ENCODE assay signal across 23 mouse cellular contexts in the genomic region with DNA sequence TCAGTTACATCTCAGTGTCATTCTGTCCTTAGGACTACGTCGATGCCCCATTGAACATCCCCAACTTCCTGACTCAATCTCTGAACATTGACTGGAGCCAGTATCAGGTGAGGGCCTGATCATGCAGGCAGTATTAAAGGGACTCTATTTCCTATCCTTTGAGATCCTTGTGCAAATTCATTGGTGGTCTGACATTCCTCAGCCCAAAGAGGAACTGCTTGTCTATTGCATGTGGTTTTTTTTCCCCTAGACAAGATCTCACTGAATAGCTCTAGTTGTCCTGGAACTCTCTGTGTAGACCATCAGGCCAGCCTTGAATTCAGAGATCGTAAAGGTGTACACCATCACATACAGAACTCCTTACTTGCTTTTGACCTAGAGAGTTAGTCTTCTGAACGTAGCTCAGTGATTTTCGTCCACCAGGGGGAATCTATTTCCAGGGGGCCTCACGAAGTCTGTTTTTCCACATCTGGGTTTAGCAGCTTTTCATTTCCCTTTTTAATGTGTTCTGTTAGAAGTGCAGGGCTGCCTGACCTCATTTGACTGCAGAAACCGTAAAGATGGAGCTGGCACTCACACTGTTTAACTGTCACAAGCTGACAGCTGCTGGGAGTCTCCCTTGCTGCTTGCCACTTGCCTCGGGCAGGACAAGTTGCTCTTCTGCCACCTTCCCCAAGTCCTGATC. TPM values are rescaled to one million over a fixed set of nuclear protein-coding genes. Genes with fewer than 3 reads are reported as not detected.
DNase-seq lines count a peak whose midpoint lies in the region; ATAC-seq and TF ChIP-seq lines count a peak whose summit lies in the region.
"Had no signal": no experiment of that assay in that cellular context is flagged by ENCODE, and none has a peak within 500 bp of the region (broad histone marks: within the 10 kb centered on the region; RNA-seq: fewer than 3 reads in every experiment).

No protein-coding gene starts in this region.

- no peak overlapping the region for H3K27ac ChIP-seq in hindbrain, embryonic 13.5 days
- no peak overlapping the region for H3K27ac ChIP-seq in hindbrain, embryonic 10.5 days
- peak overlapping the region; percentile 12; the same call in 1 of the 2 replicates for H3K27ac ChIP-seq in spleen, adult 2 months (ENCODE audit: insufficient read depth, low read length)
- peak overlapping the region; percentile 18; the same call in 1 of the 2 replicates for H3K27ac ChIP-seq in ES-E14 (ENCODE audit: insufficient read depth, low read depth, low read length, poor library complexity, severe bottlenecking)
- H3K27ac ChIP-seq: hindbrain, embryonic 15.5 days; lung, embryonic 15.5 days; macrophage; midbrain, embryonic 12.5 days; neural tube, embryonic 15.5 days had no signal

- ATAC-seq in hindbrain, embryonic 13.5 days (ENCODE audit: low FRiP score) = no peak
- peak; percentile 75 for ATAC-seq in common myeloid progenitor, adult 5-6 weeks (replicated peaks; ENCODE audit: low read depth, poor library complexity, severe bottlenecking)

- H3K4me2 ChIP-seq in hindbrain, embryonic 13.5 days = no peak overlapping the region
- H3K4me2 ChIP-seq: hindbrain, embryonic 15.5 days; lung, embryonic 15.5 days; midbrain, embryonic 12.5 days; neural tube, embryonic 15.5 days had no signal

- TF ChIP-seq POLR2A in spleen, adult 2 months (IDR thresholded peaks at IDR 0.05; ENCODE audit: low read depth, low read length) = no peak

- WGBS in hindbrain, embryonic 13.5 days = 90% methylated on average over 8 of the region's 8 CpGs
- WGBS in hindbrain, embryonic 10.5 days = 90% methylated on average over 8 of the region's 8 CpGs
- 50% methylated on average over 8 of the region's 8 CpGs for WGBS in spleen, adult 2 months

- DNase-seq in hindbrain, embryonic 10.5 days (ENCODE audit: low spot score) = no peak
- no peak for DNase-seq in spleen, adult 2 months (ENCODE audit: low read depth in 1 of 2, low spot score in 2 of 2)
- DNase-seq in spleen, postnatal 4 days (ENCODE audit: low spot score in 2 of 2) = no peak
- DNase-seq in ES-E14 (ENCODE audit: low read depth, low spot score) = no peak
- no peak for DNase-seq in ovary, adult 18-20 months (ENCODE audit: low spot score)
- no peak for DNase-seq in urinary bladder, postnatal 25 days (ENCODE audit: low spot score)
- DNase-seq: adrenal gland, postnatal 36 days; gastrocnemius, postnatal 10 days; heart, postnatal 10 days; kidney, adult 18-20 months; kidney, postnatal 25 days; left cerebral cortex, postnatal 4 days; retina, postnatal 1 day; thymus, postnatal 36 days had no signal

- peaks cover 95% of the 10 kb centered on the region for H3K36me3 ChIP-seq in hindbrain, embryonic 13.5 days
- peaks cover 97% of the 10 kb centered on the region for H3K36me3 ChIP-seq in hindbrain, embryonic 10.5 days
- H3K36me3 ChIP-seq in spleen, adult 2 months (ENCODE audit: control insufficient read depth, insufficient read depth, low read length) = peaks cover 68% of the 10 kb centered on the region
- peaks cover 36% of the 10 kb centered on the region for H3K36me3 ChIP-seq in ES-E14 (ENCODE audit: control insufficient read depth, insufficient read depth, low read length, poor library complexity, severe bottlenecking)

- H3K4me3 ChIP-seq in hindbrain, embryonic 13.5 days = no peak overlapping the region
- no peak overlapping the region for H3K4me3 ChIP-seq in hindbrain, embryonic 10.5 days
- no peak overlapping the region for H3K4me3 ChIP-seq in spleen, adult 2 months (ENCODE audit: extremely low read depth, insufficient read depth, insufficient read length)
- no peak overlapping the region for H3K4me3 ChIP-seq in ES-E14 (ENCODE audit: insufficient read depth in 1 of 2, low read depth in 1 of 2, low read length in 2 of 2, poor library complexity in 1 of 2, severe bottlenecking in 1 of 2)
- H3K4me3 ChIP-seq: hindbrain, embryonic 15.5 days; lung, embryonic 15.5 days; midbrain, embryonic 12.5 days; myocyte; neural tube, embryonic 15.5 days had no signal

- no peaks in the 10 kb centered on the region for H3K9me3 ChIP-seq in hindbrain, embryonic 13.5 days
- H3K9me3 ChIP-seq in hindbrain, embryonic 10.5 days = no peaks in the 10 kb centered on the region
- H3K9me3 ChIP-seq in ES-E14 (ENCODE audit: control insufficient read depth, insufficient read depth, low read depth, low read length) = no peaks in the 10 kb centered on the region
- H3K9me3 ChIP-seq: hindbrain, embryonic 15.5 days; lung, embryonic 15.5 days; midbrain, embryonic 12.5 days; neural tube, embryonic 15.5 days had no signal

- in situ Hi-C loops in ES-E14 (cut with MboI; ENCODE audit: low sequenced_read_pairs in 2 of 2, unreplicated experiment in 2 of 2) = no loop called here

- H3K4me1 ChIP-seq in hindbrain, embryonic 13.5 days (replicated peaks) = no peaks in the 10 kb centered on the region
- no peaks in the 10 kb centered on the region for H3K4me1 ChIP-seq in hindbrain, embryonic 10.5 days (replicated peaks)
- no peaks in the 10 kb centered on the region for H3K4me1 ChIP-seq in spleen, adult 2 months (ENCODE audit: control insufficient read depth, insufficient read depth, insufficient read length)
- H3K4me1 ChIP-seq in ES-E14 (ENCODE audit: control insufficient read depth in 2 of 2, insufficient read depth in 2 of 2, low read length in 2 of 2, poor library complexity in 1 of 2) = peaks cover 0 to 2% of the 10 kb centered on the region in 2 experiments; a peak in 1 of 4 replicates
- H3K4me1 ChIP-seq: hindbrain, embryonic 15.5 days; lung, embryonic 15.5 days; midbrain, embryonic 12.5 days; neural tube, embryonic 15.5 days had no signal

- no peak for TF ChIP-seq CTCF in spleen, adult 2 months (IDR thresholded peaks at IDR 0.05; ENCODE audit: extremely low read depth, insufficient read depth, insufficient read length, insufficient replicate concordance)

- H3K27me3 ChIP-seq in hindbrain, embryonic 13.5 days = no peaks in the 10 kb centered on the region
- H3K27me3 ChIP-seq in hindbrain, embryonic 10.5 days (ENCODE audit: insufficient read depth, poor library complexity, severe bottlenecking) = no peaks in the 10 kb centered on the region
- no peaks in the 10 kb centered on the region for H3K27me3 ChIP-seq in spleen, adult 2 months (ENCODE audit: control insufficient read depth, insufficient read depth, low read length)
- H3K27me3 ChIP-seq: hindbrain, embryonic 15.5 days; lung, embryonic 15.5 days; midbrain, embryonic 12.5 days; neural tube, embryonic 15.5 days had no signal

- H3K9ac ChIP-seq in hindbrain, embryonic 13.5 days = peak overlapping the region; percentile 35; the same call in 1 of the 2 replicates
- no peak overlapping the region for H3K9ac ChIP-seq in ES-E14 (ENCODE audit: insufficient read depth, low read depth, low read length, poor library complexity, severe bottlenecking)
- H3K9ac ChIP-seq: hindbrain, embryonic 15.5 days; lung, embryonic 15.5 days; midbrain, embryonic 12.5 days; neural tube, embryonic 15.5 days had no signal

TF ChIP-seq in ES-E14, 5 proteins besides CTCF, POLR2A, EP300 and RAD21:
- TF ChIP-seq ZNF384 (IDR thresholded peaks at IDR 0.05; ENCODE audit: low read depth, low read length) = no peak
- no peak for TF ChIP-seq CHD2 (IDR thresholded peaks at IDR 0.05; ENCODE audit: low read depth, low read length)
- TF ChIP-seq HCFC1 (IDR thresholded peaks at IDR 0.05; ENCODE audit: borderline replicate concordance, insufficient read depth, low read length) = no peak
- no peak for TF ChIP-seq ZC3H11A (IDR thresholded peaks at IDR 0.05; ENCODE audit: borderline replicate concordance, low read depth, low read length)
- TF ChIP-seq MAFK (IDR thresholded peaks at IDR 0.05; ENCODE audit: insufficient read depth, low read depth, low read length) = no peak

RNA-seq across cellular contexts. Expression of a gene that starts 20.8 kb away (rescaled TPM):
- 1.2 and 1.9 TPM in 2 replicates for polyA plus RNA-seq in hindbrain, embryonic 13.5 days (2015; fragmentation: Nextera tagmentation; extraction: Ambion mirVana)
- polyA plus RNA-seq in hindbrain, embryonic 10.5 days (2016; fragmentation: Nextera tagmentation; extraction: Ambion mirVana) = 0.35 and 0.58 TPM in 2 replicates
- polyA plus RNA-seq in spleen, adult 2 months (2012; rRNA removed) = 0.13 and 0.23 TPM in 2 replicates
- 1.7 and 2.9 TPM in 2 replicates for total RNA-seq in ES-E14 (2012; rRNA removed)
- 0.05 TPM in 1 of 2 replicates, not detected in the other for total RNA-seq in common myeloid progenitor, adult 5-6 weeks (2017)
- total RNA-seq: heart, postnatal 10 days; liver, adult 2 months had no signal
- polyA plus RNA-seq: liver, adult 2 months; lung, embryonic 15.5 days; macrophage had no signal

RNA-seq across cellular contexts. Expression of a gene that starts 23.7 kb away (rescaled TPM):
- polyA plus RNA-seq in hindbrain, embryonic 13.5 days (2015; fragmentation: Nextera tagmentation; extraction: Ambion mirVana) = 34.7 and 35.5 TPM in 2 replicates
- 45.7 and 52.3 TPM in 2 replicates for polyA plus RNA-seq in hindbrain, embryonic 10.5 days (2016; fragmentation: Nextera tagmentation; extraction: Ambion mirVana)
- polyA plus RNA-seq in spleen, adult 2 months (2012; rRNA removed) = 47.4 and 64.4 TPM in 2 replicates
- 42.4 and 44.8 TPM in 2 replicates for total RNA-seq in ES-E14 (2012; rRNA removed)
- 20.5 and 35.4 TPM in 2 replicates for total RNA-seq in common myeloid progenitor, adult 5-6 weeks (2017)

RNA-seq across cellular contexts. Expression of a gene that starts 45.6 kb away (rescaled TPM):
- 17.1 and 17.3 TPM in 2 replicates for polyA plus RNA-seq in hindbrain, embryonic 13.5 days (2015; fragmentation: Nextera tagmentation; extraction: Ambion mirVana)
- polyA plus RNA-seq in hindbrain, embryonic 10.5 days (2016; fragmentation: Nextera tagmentation; extraction: Ambion mirVana) = 25.4 and 26.9 TPM in 2 replicates
- polyA plus RNA-seq in spleen, adult 2 months (2012; rRNA removed) = 24.2 and 26.3 TPM in 2 replicates
- total RNA-seq in ES-E14 (2012; rRNA removed) = 38.8 and 43.1 TPM in 2 replicates
- 27.5 and 35.7 TPM in 2 replicates for total RNA-seq in common myeloid progenitor, adult 5-6 weeks (2017)

Comparison
In these comparisons a context has a peak if more than half of its experiments do, and no peak if none do; other contexts are left out.
1. H3K27ac ChIP-seq: peak in spleen, adult 2 months (single experiment) and ES-E14 (single experiment); none in hindbrain, embryonic 13.5 days (single experiment) and hindbrain, embryonic 10.5 days (single experiment).